Mouse (Mus musculus): ENCODE measurements around the gene Mfsd13b.
"Not testable (repeated sequence)": the region's sequence is repeated elsewhere in the genome, so short reads cannot be mapped to it uniquely, and the experiment has no call there.

Mfsd13b gene

GRCm38 (mm10) chr7:120982200-120982841 is at the start of gene Mfsd13b, which contains the start of gene Cdr2:
TSS of gene Mfsd13b (plus strand) at chr7:120982509.
TSS of gene Cdr2 (minus strand) at chr7:120982312.
- DNase-seq (ENCODE audit: low spot score) = peak; percentile 97

DNA sequence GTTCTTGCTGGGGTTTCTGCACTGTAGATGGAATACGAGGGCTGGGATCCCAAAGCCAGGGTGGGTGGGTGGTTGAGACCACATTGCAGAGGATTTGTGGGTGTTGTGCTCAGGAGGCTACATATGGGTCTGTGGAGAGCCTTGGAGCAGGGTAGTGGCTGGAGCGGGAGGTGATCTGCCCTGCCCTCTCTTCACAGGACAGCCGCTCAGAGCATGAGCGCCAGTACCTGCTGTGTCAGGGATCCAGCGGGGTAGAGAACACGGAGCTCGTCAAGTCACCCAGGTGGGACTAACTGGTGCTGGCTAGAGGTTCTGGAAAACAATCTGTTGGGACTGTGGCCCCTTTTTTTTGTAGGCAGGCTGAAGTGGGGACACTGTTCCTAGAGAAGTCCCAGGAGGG is 49.2 kb upstream of the Mfsd13b start:
- DNase-seq (ENCODE audit: low spot score) = no peak

GRCm38 (mm10) chr7:120933680-120934195 is 48.6 kb upstream of the Mfsd13b start:
- DNase-seq (ENCODE audit: low spot score) = no peak

DNA sequence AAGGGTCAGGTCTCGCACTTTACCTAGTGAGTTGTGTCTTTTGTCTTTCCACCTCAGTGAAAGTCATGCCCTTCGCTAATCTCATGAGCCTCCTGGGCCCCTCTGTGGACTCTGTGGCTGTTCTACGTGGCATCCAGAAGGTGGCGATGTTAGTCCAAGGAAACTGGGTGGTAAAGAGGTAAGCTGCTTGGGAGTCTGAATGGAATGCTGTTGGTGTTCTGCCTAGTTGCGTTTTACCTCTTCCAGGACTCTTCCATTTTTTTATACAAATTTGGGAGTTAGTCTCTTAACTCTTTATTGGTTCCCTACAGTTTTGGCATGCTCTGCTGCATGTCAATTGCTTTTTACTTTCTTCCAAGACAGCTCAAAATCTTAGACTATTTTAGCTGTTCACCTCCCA is 47.6 kb upstream of the Mfsd13b start:
- peak; percentile 81 for DNase-seq (ENCODE audit: low spot score)

DNA sequence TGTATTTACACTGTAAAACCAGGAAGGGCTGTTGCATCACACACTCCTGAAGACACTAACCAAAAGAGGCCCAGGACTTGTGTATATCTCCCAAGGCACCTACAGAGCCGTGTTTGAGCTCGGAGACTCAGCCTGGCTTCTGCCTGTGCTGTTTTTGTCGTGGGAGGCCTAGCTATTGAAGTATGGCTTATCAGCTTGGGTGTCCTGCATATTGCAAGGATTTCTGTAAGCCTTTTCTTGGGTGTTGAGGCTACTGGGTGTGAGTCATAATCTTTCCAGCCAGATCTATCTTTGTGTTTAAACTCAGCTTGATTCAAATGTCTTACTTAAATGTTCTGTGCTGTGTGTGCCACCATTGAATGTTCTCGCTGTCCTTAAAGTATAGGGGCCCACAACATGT is 45.8 kb upstream of the Mfsd13b start:
- no peak for DNase-seq (ENCODE audit: low spot score)

GRCm38 (mm10) chr7:120938206-120938605 is 44.1 kb upstream of the Mfsd13b start:
- no peak for DNase-seq (ENCODE audit: low spot score)

DNA sequence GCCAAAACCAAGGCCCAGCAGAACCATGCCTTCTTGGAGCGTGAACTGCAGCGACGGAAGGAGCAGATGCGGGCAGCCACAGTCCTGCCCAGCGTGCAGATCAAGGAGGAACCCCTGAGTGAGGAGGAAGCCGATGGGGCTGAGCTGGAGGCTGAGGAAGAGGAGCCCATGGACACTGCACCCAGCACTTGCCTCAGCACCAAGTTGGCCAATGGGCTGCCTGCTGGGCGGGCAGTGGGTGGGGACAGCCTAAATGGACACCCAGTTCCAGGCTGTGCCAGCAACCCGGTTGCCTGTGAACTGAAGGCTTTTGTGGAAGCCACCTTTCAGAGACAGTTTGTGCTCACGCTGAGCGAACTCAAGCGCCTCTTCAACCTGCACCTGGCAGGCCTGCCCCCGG is 42.0 kb upstream of the Mfsd13b start:
- no peak for DNase-seq (ENCODE audit: low spot score)

GRCm38 (mm10) chr7:120941214-120941613 is 41.1 kb upstream of the Mfsd13b start:
- no peak for DNase-seq (ENCODE audit: low spot score)

DNA sequence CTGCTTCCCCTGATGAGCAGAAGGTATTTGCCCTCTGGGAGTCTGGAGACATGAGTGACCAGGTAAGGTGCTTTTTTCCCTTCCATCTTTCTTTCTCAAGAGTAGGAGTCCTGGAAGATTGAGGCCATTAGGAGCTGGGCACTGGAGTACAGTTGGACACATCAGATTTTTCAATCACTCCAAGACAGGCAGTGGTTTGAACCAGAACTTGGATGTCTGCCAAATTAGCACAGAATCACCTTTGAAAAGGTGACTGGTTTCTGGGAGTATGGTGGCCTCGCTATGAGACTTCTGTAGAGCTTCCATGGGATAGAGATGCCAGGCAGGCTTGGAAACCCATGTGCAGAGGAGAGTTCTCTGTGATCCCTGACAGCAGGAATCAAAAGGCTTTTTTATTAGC is 39.8 kb upstream of the Mfsd13b start:
- DNase-seq (ENCODE audit: low spot score) = no peak

- no peak for DNase-seq (ENCODE audit: low spot score)
Observed at GRCm38 (mm10) chr7:120943936-120944509, 38.3 kb upstream of the Mfsd13b start.

DNA sequence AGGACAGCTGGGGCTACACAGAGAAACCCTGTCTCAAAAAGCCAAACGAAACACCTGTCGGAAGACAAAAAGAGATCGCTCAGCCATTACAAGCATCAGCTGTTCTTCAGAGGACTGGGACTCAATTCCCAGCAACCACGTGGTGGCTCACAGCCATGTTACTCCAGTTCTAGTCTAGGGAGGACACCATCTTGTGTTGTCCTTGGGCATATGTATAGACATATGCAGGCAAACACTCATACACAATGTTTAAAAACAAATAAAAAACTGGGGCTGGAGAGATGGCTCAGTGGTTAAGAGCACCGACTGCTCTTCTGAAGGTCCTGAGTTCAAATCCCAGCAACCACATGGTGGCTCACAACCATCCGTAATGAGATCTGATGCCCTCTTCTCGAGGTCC is 28.7 kb upstream of the Mfsd13b start:
- DNase-seq (ENCODE audit: low spot score) = not testable (repeated sequence)

DNA sequence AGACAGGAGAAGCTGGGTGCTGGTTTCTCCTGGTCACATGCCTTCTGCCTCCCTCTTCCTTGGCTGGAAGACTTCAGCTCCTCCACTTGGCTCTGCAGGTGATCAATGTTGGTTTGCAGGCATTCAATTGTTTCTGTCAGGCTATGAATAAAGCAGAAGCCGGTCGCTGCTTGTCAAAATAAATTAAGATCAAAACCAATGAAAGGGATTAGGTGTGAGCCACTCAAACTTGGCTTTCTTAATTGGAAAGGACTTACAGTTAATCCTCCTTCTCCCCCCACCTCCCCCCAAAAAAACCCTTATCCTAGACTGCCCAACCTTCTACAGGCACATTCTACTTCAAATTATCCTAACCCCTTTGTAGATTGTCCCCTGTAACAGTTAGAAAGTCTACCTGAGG is 22.2 kb upstream of the Mfsd13b start:
- no peak for DNase-seq (ENCODE audit: low spot score)

- no peak for DNase-seq (ENCODE audit: low spot score)
Observed at GRCm38 (mm10) chr7:120960601-120961000, 21.7 kb upstream of the Mfsd13b start.

DNA sequence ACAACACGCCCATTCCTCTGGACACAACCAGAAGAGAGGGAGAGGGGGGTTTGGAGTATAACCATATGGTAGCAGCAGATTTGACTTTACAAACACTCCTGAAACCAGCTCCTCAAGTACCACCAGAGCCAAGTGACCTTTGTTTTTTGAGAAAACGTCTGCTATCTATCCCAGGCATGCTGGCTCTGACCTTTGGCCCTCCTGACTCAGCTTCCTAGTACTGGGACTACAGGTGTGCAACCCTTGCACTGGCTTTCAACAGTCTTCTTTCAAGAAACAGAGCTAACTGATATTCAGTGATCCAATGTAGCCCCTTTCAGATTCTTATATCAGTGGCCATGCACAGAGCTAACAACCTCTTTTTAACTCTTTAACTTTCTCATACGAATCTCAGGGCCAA is 20.4 kb upstream of the Mfsd13b start:
- no peak for DNase-seq (ENCODE audit: low spot score)

DNA sequence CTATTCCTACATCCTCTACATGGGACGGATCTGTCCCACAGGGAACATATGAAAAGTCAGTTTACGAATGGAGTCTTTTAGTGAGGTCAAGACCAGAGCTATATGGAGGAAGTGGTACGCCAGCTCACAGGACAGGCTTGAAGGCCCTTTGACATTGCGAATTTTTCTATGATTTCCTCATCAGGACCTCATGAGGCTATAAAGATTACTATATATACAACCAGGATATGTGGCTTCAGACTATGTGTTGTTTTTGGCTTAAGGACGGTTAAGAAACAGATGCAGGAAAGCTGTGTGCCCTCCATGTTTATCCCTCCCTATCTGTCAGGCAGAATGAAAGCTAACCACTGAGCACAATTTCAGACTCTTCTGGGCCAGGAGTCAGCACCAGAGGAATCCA is 19.2 kb upstream of the Mfsd13b start:
- no peak for DNase-seq (ENCODE audit: low spot score)

GRCm38 (mm10) chr7:120969221-120969620 is 13.1 kb upstream of the Mfsd13b start:
- no peak for DNase-seq (ENCODE audit: low spot score)

GRCm38 (mm10) chr7:120970112-120970511 is 12.2 kb upstream of the Mfsd13b start:
- DNase-seq (ENCODE audit: low spot score) = no peak

- DNase-seq (ENCODE audit: low spot score) = not testable (repeated sequence)
Observed at GRCm38 (mm10) chr7:120972471-120972870, 9.8 kb upstream of the Mfsd13b start.

GRCm38 (mm10) chr7:120974001-120974400 is 8.3 kb upstream of the Mfsd13b start:
- no peak for DNase-seq (ENCODE audit: low spot score)

GRCm38 (mm10) chr7:120977063-120977462 is 5.2 kb upstream of the Mfsd13b start:
- DNase-seq (ENCODE audit: low spot score) = no peak

DNA sequence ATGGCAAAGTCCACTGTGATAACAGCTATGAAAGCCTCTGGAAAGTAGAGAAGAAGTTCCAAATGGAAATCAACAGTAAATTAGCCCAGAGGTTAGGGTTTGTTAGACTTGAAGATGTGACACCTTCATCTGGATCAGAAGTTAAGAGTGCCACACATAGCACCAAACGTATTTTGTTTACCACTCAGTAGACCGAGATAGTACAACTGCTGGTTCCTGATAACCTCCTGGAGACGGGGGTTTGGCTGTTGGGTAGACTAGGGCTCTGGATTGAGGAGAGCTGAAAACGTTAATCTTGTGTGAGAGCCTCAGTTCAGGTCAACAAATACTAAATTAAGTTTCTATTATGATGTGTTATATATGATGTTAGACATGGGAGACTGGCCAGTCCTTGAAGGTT is 2.3 kb upstream of the Mfsd13b start:
- no peak for DNase-seq (ENCODE audit: low spot score)

DNA sequence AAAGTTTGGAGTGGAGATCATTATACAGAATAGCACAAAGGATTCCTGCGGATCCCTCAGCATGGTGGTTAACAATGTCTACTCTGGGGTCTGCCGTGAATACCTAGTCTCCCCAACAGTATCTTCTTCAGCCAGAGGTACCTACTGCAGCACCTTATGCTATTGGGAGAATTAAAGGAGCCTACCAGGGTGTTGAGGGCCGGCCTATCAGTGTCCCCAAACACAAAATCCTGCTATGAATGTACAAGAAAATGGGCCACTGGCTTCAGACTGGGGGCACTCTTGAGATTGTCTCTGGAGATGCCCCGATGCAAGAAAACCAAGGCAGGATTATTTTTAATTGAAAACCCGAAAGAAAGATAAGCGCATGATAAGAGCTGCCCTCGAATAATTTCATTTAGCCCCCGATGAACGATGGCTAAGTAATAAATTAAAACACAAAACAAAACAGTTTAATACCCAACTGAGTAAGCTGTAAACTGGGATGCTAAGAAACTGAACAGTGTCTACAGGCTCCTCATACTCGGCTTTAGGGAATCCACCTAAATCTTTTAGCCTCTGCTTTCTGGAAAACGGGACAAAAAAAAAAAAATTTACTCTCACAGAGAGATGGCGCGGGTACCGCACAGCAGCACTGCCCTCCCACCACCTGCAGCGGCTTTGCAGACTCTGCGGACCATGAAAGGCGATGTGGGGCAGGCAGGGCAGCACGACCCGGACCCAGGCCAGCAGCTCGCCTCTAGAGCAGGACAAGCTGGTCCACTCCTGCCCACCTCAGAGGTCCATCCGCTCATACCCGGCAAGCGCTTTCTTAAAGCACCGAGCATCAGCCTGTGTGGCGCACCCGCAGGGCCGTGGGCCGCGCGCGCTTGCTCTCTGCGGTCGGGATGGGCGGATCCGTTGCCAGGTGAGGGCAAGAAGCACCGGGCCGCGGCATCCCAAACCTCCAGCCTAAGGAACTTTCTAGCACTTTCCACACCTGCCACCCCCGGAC is 1.1 kb upstream of the Mfsd13b start:
- DNase-seq (ENCODE audit: low spot score) = peak; percentile 72

DNA sequence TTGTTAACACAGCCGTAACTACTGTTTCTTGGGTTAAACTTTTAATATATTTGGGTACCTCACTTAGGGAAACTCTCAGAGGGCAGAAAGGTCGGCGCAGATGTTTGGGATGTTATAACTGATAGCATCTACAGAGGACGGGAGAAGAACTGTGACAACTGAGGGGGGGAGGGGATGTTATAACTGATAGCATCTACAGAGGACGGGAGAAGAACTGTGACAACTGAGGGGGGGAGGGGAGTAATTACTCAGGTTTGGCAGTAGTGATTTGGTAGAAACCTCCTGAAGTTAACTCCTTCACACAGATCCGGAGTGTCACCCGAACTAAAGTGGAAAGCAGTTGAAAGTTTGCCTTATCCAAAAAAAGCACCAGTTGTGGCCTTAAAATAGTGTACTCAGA is 659 bp downstream of the Mfsd13b start:
- no peak for DNase-seq (ENCODE audit: low spot score)

Measured in embryo, embryonic 10 days (tissue).